Mouse (Mus musculus): ENCODE data around the gene Gm8251. TPM values are rescaled to one million over a fixed set of nuclear protein-coding genes. Genes with fewer than 3 reads are reported as not detected.

Gm8251 gene
- 0.17 TPM for polyA plus RNA-seq (2017; shearing (Covaris generic))

DNA sequence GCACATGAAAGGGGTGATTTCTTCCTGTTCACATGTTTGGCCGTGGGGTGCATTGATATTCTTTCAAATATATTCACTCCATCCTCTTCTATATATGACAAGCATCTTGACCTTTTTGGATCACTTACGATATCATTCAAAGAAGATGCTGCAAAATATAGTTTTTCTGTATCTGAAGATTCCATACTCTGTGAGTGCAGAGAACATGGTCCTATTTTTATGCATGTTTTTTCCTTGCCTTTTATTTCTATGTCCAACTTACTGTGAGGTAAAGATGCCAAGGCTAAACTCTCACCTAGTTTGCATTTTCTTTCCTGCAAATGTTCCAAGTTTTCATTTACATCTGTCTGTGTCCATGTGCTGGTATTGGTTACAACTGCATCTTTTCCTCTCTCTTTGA, at the start of gene Gm8251:
TSS of gene Gm8251 (minus strand) at position 101 of the 400 bp plus-strand sequence.

DNA sequence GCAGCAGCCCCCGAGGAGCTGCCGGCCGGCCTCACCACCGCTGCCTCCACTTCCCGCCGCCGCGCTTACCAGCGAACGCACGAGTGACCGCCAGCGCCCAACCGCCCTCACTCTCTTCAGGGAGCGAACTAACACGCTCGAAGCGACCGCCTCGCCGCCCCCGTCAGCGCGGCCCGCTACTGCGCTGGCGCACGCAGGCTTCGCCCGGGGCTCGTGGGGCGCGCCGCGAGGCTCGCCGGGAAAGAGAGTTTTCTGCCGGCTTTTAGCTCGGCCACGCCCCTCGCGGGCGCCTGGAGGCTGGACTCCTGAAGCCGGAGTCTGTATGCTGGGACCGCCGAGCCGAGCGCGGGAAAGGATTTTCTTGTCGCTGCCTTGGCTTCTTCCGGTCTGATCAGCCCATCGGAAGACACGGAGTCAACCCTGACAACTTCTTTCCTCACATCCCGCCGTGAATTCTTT, 40.6 kb upstream of the Gm8251 start, which contains the start of gene Tex30:
TSS of gene Tex30 (minus strand) at position 183 of the 459 bp plus-strand sequence.

DNA sequence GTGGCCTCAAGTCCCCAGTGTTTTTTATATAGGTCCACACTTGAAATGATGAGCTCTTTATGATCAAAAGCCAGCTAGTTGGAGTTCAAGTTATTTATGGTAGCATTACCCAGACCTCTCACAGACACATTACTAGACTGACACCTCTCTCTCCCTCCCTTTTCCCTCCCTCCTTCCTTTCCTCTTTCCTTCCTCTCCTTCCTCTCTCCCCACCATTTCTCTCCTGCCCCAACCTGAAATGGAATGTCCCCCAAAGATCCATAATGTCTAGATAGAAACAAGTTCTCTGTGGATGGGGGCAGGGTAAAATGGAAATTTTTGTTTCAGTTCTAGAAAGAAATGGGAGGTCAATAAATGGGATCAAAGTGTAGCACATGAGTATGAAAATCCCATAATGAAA, 41.8 kb downstream of the Gm8251 start, which contains the start of gene Mettl21c:
TSS of gene Mettl21c (minus strand) at position 101 of the 400 bp plus-strand sequence.

Other genes with a start within 250 kb of the Gm8251 start
- 14.3 TPM for gene Uxs1, start 234.1 kb downstream of the Gm8251 start, polyA plus RNA-seq (2017; shearing (Covaris generic))
- 198 TPM for gene Tpp2, start 128.3 kb downstream of the Gm8251 start, polyA plus RNA-seq (2017; shearing (Covaris generic))
- gene Mettl21c, start 41.9 kb downstream of the Gm8251 start, polyA plus RNA-seq (2017; shearing (Covaris generic)) = 0.41 TPM
- gene Tex30, start 40.5 kb upstream of the Gm8251 start, polyA plus RNA-seq (2017; shearing (Covaris generic)) = 53.6 TPM
- 22.9 TPM for gene Kdelc1, start 56.9 kb upstream of the Gm8251 start, polyA plus RNA-seq (2017; shearing (Covaris generic))
- 18.1 TPM for gene Bivm, start 57.0 kb upstream of the Gm8251 start, polyA plus RNA-seq (2017; shearing (Covaris generic))
- 28.5 TPM for gene Ercc5, start 85.8 kb upstream of the Gm8251 start, polyA plus RNA-seq (2017; shearing (Covaris generic))
- not detected for gene Mettl21e, start 157.0 kb upstream of the Gm8251 start, polyA plus RNA-seq (2017; shearing (Covaris generic))

All from inflammation-experienced regulatory T-cells, adult 16 weeks (primary cell).